Mouse (Mus musculus) G1E (cell line): ENCODE measurements around the gene Pex12.

Experiments used
- CTCF ChIP-seq: IDR thresholded peaks from 2 replicates; pipeline ENCODE4 v1.5.1; 2012; ENCODE audit warnings: low read depth, low read length, inconsistent platforms, mixed read lengths
- GATA1 ChIP-seq: IDR thresholded peaks from 2 replicates; pipeline ENCODE4 v1.6.1; 2012; ENCODE audit warnings: borderline replicate concordance, low read length, inconsistent platforms, mixed read lengths
- POLR2AphosphoS5 ChIP-seq: IDR thresholded peaks from 2 replicates; pipeline ENCODE4 v1.6.1; 2012; ENCODE audit warnings: low read depth, low read length, inconsistent platforms; ENCODE audit not compliant: insufficient replicate concordance
- TAL1 ChIP-seq: conservative IDR thresholded peaks from 2 replicates; pipeline ENCODE4 v1.6.1; 2012; ENCODE audit warnings: low read depth, low read length, inconsistent platforms, mixed read lengths

GRCm38 (mm10) chr11:83293182-83293581 is 9.2 kb downstream of the Pex12 start:
- TF ChIP-seq CTCF: no peak
- no peak for TF ChIP-seq GATA1
- no peak for TF ChIP-seq TAL1
- no peak for TF ChIP-seq POLR2AphosphoS5
